Mouse (Mus musculus): Measurements from ENCODE around the gene Flrt2. TPM values are rescaled to one million over a fixed set of nuclear protein-coding genes. Genes with fewer than 3 reads are reported as not detected.

Flrt2 gene
- polyA plus RNA-seq, 1 experiment from 2014 or later: 28.5 TPM

DNA sequence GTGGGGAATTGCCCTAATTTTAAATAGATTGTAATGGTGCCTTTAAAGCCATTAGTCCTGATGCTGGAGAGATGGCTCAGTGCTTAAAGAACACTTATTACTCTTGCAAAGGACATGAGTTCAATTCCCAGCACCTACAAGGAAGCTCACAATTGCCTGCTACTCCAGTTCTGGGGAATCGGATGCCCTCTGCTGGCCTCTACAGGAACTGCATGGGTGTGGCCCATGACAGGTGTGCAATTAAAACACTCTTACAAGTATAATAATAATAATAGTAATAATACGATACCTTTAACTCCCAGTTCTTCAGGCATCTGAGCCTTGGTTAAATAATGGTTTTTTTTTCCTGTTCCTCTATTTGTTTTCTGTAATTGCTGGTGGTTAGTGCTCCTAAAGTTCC lies 31.2 kb downstream of the Flrt2 start:
- H3K9me3 ChIP-seq (ENCODE audit: low read length): no peaks in the 10 kb centered on the region
- WGBS: 93% methylated on average over 2 of the region's 2 CpGs
- H3K27me3 ChIP-seq (ENCODE audit: insufficient read depth, low read length): no peaks in the 10 kb centered on the region
- H3K4me1 ChIP-seq (ENCODE audit: insufficient read depth, low read length): no peaks in the 10 kb centered on the region
- no peaks in the 10 kb centered on the region for H3K36me3 ChIP-seq (ENCODE audit: insufficient read depth, low read length)
- H3K9ac ChIP-seq (replicated peaks; ENCODE audit: low read length): no peak overlapping the region
- H3K4me2 ChIP-seq (replicated peaks; ENCODE audit: low read depth, low read length): no peak overlapping the region
- no peak overlapping the region for H3K27ac ChIP-seq (ENCODE audit: low read length)
- no peak overlapping the region for H3K4me3 ChIP-seq (ENCODE audit: low read length)
- no peak for ATAC-seq (ENCODE audit: low FRiP score, low TSS enrichment)

DNA sequence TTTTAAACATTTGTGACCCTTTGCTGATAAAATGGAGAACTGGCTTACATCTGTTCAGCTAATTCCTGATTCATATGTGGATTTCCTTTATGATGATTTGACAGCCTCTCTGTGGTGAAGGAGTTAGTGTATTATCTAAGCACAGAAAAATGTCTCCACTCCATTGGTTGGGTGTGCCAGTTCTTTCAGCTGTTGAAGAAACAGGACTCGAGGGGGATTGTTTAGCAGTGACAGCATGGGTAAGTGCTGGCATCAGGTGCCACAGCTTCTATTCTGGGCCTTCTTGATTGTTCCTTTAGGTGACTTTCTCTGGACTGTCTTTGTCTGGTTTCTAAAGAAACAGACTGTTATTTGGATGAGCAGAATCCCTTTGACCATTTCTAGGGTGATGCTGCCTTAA lies 42.0 kb downstream of the Flrt2 start:
- ATAC-seq (ENCODE audit: low FRiP score, low TSS enrichment): no peak
- Histone ChIP-seq H3K27me3 (ENCODE audit: insufficient read depth, low read length) (no peaks in the 10 kb centered on the region), H3K4me2 (replicated peaks; ENCODE audit: low read depth, low read length) (no peak overlapping the region), H3K36me3 (ENCODE audit: insufficient read depth, low read length) (0 out of 2 replicates have a peak, but pooled peaks cover 3% of the 10 kb centered on the region), H3K4me1 (ENCODE audit: insufficient read depth, low read length) (peaks cover 17% of the 10 kb centered on the region), H3K9ac (replicated peaks; ENCODE audit: low read length) (no peak overlapping the region), H3K27ac (ENCODE audit: low read length) (no peak overlapping the region), H3K4me3 (ENCODE audit: low read length) (no peak overlapping the region), H3K9me3 (ENCODE audit: low read length) (no peaks in the 10 kb centered on the region)
- 87% methylated on average over 1 of the region's 1 CpGs for WGBS

DNA sequence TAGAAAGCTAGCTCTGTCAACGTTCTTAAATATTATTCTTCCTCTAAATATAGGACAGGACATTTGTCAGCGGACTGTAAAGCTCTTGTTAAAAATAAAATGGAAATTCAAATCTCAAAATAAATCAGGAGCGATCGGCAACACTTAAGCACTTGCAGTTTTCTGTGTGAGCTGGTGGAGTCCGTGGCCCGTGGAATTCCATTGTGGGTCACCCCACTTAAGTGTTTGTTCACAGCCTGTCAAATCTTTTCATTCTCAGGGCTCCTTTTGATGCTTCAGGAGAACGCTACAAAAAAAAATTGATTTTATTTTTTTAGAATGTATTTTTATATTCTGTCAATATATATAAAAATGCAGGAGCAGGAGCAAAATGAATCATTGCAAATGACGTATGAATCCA lies 45.5 kb downstream of the Flrt2 start:
- Histone ChIP-seq H3K9ac (replicated peaks; ENCODE audit: low read length) (no peak overlapping the region), H3K36me3 (ENCODE audit: insufficient read depth, low read length) (no peaks in the 10 kb centered on the region), H3K4me2 (replicated peaks; ENCODE audit: low read depth, low read length) (no peak overlapping the region), H3K4me1 (ENCODE audit: insufficient read depth, low read length) (peaks cover 19% of the 10 kb centered on the region), H3K4me3 (ENCODE audit: low read length) (no peak overlapping the region), H3K9me3 (ENCODE audit: low read length) (no peaks in the 10 kb centered on the region), H3K27me3 (ENCODE audit: insufficient read depth, low read length) (no peaks in the 10 kb centered on the region), H3K27ac (ENCODE audit: low read length) (no peak overlapping the region)
- no peak for ATAC-seq (ENCODE audit: low FRiP score, low TSS enrichment)
- 51% methylated on average over 8 of the region's 8 CpGs for WGBS

GRCm38 (mm10) chr12:95738031-95738430 lies 46.0 kb downstream of the Flrt2 start:
- Histone ChIP-seq H3K27me3 (ENCODE audit: insufficient read depth, low read length) (no peaks in the 10 kb centered on the region), H3K4me1 (ENCODE audit: insufficient read depth, low read length) (peaks cover 19% of the 10 kb centered on the region), H3K4me3 (ENCODE audit: low read length) (no peak overlapping the region), H3K36me3 (ENCODE audit: insufficient read depth, low read length) (no peaks in the 10 kb centered on the region), H3K4me2 (replicated peaks; ENCODE audit: low read depth, low read length) (no peak overlapping the region), H3K9ac (replicated peaks; ENCODE audit: low read length) (no peak overlapping the region), H3K27ac (ENCODE audit: low read length) (no peak overlapping the region), H3K9me3 (ENCODE audit: low read length) (no peaks in the 10 kb centered on the region)
- 0 out of 2 replicates have a peak, but pooled peaks have one; percentile 15 for ATAC-seq (ENCODE audit: low FRiP score, low TSS enrichment)
- WGBS: 66% methylated on average over 5 of the region's 5 CpGs

GRCm38 (mm10) chr12:95738491-95739135 lies 46.6 kb downstream of the Flrt2 start:
- Histone ChIP-seq H3K36me3 (ENCODE audit: insufficient read depth, low read length) (no peaks in the 10 kb centered on the region), H3K4me3 (ENCODE audit: low read length) (no peak overlapping the region), H3K4me2 (replicated peaks; ENCODE audit: low read depth, low read length) (no peak overlapping the region), H3K9ac (replicated peaks; ENCODE audit: low read length) (no peak overlapping the region), H3K4me1 (ENCODE audit: insufficient read depth, low read length) (peaks cover 21% of the 10 kb centered on the region), H3K27me3 (ENCODE audit: insufficient read depth, low read length) (no peaks in the 10 kb centered on the region), H3K9me3 (ENCODE audit: low read length) (no peaks in the 10 kb centered on the region), H3K27ac (ENCODE audit: low read length) (no peak overlapping the region)
- WGBS: 43% methylated on average over 7 of the region's 7 CpGs
- no peak for ATAC-seq (ENCODE audit: low FRiP score, low TSS enrichment)

- 54% methylated on average over 5 of the region's 5 CpGs for WGBS
- H3K27me3 ChIP-seq (ENCODE audit: insufficient read depth, low read length): no peaks in the 10 kb centered on the region
- peaks cover 31% of the 10 kb centered on the region for H3K4me1 ChIP-seq (ENCODE audit: insufficient read depth, low read length)
- H3K36me3 ChIP-seq (ENCODE audit: insufficient read depth, low read length): no peaks in the 10 kb centered on the region
- ATAC-seq (ENCODE audit: low FRiP score, low TSS enrichment): no peak
- no peaks in the 10 kb centered on the region for H3K9me3 ChIP-seq (ENCODE audit: low read length)
- no peak overlapping the region for H3K4me2 ChIP-seq (replicated peaks; ENCODE audit: low read depth, low read length)
- no peak overlapping the region for H3K4me3 ChIP-seq (ENCODE audit: low read length)
- H3K27ac ChIP-seq (ENCODE audit: low read length): no peak overlapping the region
- no peak overlapping the region for H3K9ac ChIP-seq (replicated peaks; ENCODE audit: low read length)
These were observed 47.7 kb downstream of the Flrt2 start for GRCm38 (mm10) chr12:95739739-95740138.

DNA sequence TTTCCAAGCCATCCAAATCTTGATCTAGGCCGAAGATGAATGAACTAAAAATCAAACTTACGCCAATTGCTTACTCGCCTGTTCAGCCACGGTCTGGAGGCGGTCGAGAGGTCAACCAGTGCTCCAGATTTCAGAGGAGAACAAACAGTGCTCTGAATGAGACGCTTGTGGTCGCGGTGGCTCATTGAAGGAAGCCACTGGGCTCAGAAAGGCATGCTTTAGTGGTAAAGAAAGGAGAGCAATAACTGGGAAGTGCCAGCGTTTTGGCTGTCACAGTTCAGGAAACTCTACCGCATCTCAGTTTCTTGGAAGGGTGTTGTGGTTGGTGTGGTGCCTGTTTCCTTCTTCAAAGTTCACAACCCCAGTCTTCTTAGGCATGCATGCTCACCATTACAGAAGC lies 49.3 kb downstream of the Flrt2 start:
- WGBS: 75% methylated on average over 11 of the region's 11 CpGs

GRCm38 (mm10) chr12:95744307-95744706 lies 52.3 kb downstream of the Flrt2 start:
- Histone ChIP-seq H3K9me3 (ENCODE audit: low read length) (no peaks in the 10 kb centered on the region), H3K4me2 (replicated peaks; ENCODE audit: low read depth, low read length) (no peak overlapping the region), H3K36me3 (ENCODE audit: insufficient read depth, low read length) (no peaks in the 10 kb centered on the region), H3K4me1 (ENCODE audit: insufficient read depth, low read length) (peaks cover 20% of the 10 kb centered on the region), H3K27me3 (ENCODE audit: insufficient read depth, low read length) (no peaks in the 10 kb centered on the region), H3K9ac (replicated peaks; ENCODE audit: low read length) (no peak overlapping the region), H3K4me3 (ENCODE audit: low read length) (no peak overlapping the region), H3K27ac (ENCODE audit: low read length) (peak overlapping the region; percentile 45; the same call in 1 of the 2 replicates)
- peak; percentile 82 for ATAC-seq (ENCODE audit: low FRiP score, low TSS enrichment)
- 20% methylated on average over 4 of the region's 4 CpGs for WGBS

More for the DNA sequence above, 49.3 kb downstream of the Flrt2 start:
- Histone ChIP-seq H3K4me1 (ENCODE audit: insufficient read depth, low read length) (peaks cover 33% of the 10 kb centered on the region), H3K9ac (replicated peaks; ENCODE audit: low read length) (no peak overlapping the region), H3K36me3 (ENCODE audit: insufficient read depth, low read length) (no peaks in the 10 kb centered on the region), H3K27ac (ENCODE audit: low read length) (no peak overlapping the region), H3K27me3 (ENCODE audit: insufficient read depth, low read length) (no peaks in the 10 kb centered on the region), H3K4me2 (replicated peaks; ENCODE audit: low read depth, low read length) (no peak overlapping the region), H3K4me3 (ENCODE audit: low read length) (no peak overlapping the region), H3K9me3 (ENCODE audit: low read length) (no peaks in the 10 kb centered on the region)
- no peak for ATAC-seq (ENCODE audit: low FRiP score, low TSS enrichment)

DNA sequence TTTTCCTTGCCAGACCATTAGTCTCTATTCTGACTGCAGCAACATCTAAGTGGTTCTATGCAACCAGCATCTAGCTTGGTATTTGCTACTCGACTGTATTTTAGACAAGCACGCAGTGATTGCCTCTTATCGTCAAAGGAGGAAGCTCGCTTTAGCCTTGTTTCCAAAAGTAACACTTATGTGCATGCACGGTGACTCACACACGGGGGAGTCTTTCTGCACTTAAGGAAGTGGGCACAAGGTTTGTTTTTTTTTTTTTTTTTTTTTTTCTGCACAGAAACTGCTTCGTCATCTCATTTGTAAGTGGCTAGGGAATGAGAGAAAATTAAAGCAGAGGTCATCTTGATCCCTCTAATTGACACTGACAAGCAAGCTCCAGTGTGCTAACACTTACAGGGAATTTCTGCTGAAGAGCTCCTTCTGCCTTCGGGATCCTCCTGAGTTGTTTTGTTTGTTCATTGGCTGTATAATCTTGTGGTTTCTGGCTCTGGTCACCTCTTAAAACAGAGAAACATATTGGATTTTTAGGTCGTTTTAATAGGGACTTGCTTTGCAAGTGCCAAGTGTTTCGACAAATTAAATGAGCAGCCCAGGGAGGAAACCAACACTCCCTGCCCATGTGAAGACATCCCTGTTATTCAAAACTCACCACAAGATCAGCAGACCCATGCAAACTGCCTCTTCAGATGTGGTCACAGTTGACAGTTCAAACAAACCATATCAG lies 55.0 kb downstream of the Flrt2 start:
- WGBS: 18% methylated on average over 10 of the region's 10 CpGs
- H3K4me2 ChIP-seq (replicated peaks; ENCODE audit: low read depth, low read length): peak overlapping the region; percentile 15; the same call in 1 of the 2 replicates
- H3K9me3 ChIP-seq (ENCODE audit: low read length): no peaks in the 10 kb centered on the region
- H3K4me1 ChIP-seq (ENCODE audit: insufficient read depth, low read length): peaks cover 20% of the 10 kb centered on the region
- no peak overlapping the region for H3K4me3 ChIP-seq (ENCODE audit: low read length)
- no peaks in the 10 kb centered on the region for H3K36me3 ChIP-seq (ENCODE audit: insufficient read depth, low read length)
- no peak overlapping the region for H3K9ac ChIP-seq (replicated peaks; ENCODE audit: low read length)
- peak overlapping the region; percentile 53; the same call in 1 of the 2 replicates for H3K27ac ChIP-seq (ENCODE audit: low read length)
- H3K27me3 ChIP-seq (ENCODE audit: insufficient read depth, low read length): no peaks in the 10 kb centered on the region
- peak; percentile 57; the same call in 1 of the 2 replicates for ATAC-seq (ENCODE audit: low FRiP score, low TSS enrichment)

GRCm38 (mm10) chr12:95748760-95749159 lies 56.7 kb downstream of the Flrt2 start:
- no peak overlapping the region for H3K27ac ChIP-seq (ENCODE audit: low read length)
- no peak for ATAC-seq (ENCODE audit: low FRiP score, low TSS enrichment)
- no peaks in the 10 kb centered on the region for H3K9me3 ChIP-seq (ENCODE audit: low read length)
- 93% methylated on average over 2 of the region's 2 CpGs for WGBS
- H3K27me3 ChIP-seq (ENCODE audit: insufficient read depth, low read length): no peaks in the 10 kb centered on the region
- H3K4me2 ChIP-seq (replicated peaks; ENCODE audit: low read depth, low read length): no peak overlapping the region
- H3K4me1 ChIP-seq (ENCODE audit: insufficient read depth, low read length): peaks cover 16% of the 10 kb centered on the region
- no peak overlapping the region for H3K4me3 ChIP-seq (ENCODE audit: low read length)
- no peak overlapping the region for H3K9ac ChIP-seq (replicated peaks; ENCODE audit: low read length)
- H3K36me3 ChIP-seq (ENCODE audit: insufficient read depth, low read length): no peaks in the 10 kb centered on the region

All from kidney, embryonic 16.5 days (tissue).